Mouse (Mus musculus) activated CD4-positive, CD25-positive, alpha-beta regulatory T cell, adult 9 weeks (primary cell): ENCODE measurements around the gene Gm17482. TPM values are rescaled to one million over a fixed set of nuclear protein-coding genes. Genes with fewer than 3 reads are reported as not detected.

Experiments used
- polyA plus RNA-seq: library from polyadenylated mRNA; unstranded; fragments of 100-300 nt; shearing (Covaris generic); gene quantifications from one replicate; pipeline ENCODE4 v1.2.1, GENCODE M21; 2017

Gene Gm17482
- not detected for polyA plus RNA-seq

GRCm38 (mm10) chr6:115227043-115227442, at the start of gene Gm17482:
Gm17482 (plus strand) TSS chr6:115227343.

GRCm38 (mm10) chr6:115252099-115252873, 25.1 kb downstream of the Gm17482 start, which contains the start of gene Timp4:
Timp4 (minus strand) TSS chr6:115252205.

Other genes with a start within 250 kb of the Gm17482 start
- 31.0 TPM for gene Tamm41, start 189.5 kb upstream of the Gm17482 start, polyA plus RNA-seq
- gene Syn2, start 92.4 kb upstream of the Gm17482 start, polyA plus RNA-seq = not detected
- gene Timp4, start 24.9 kb downstream of the Gm17482 start, polyA plus RNA-seq = not detected
- 0.67 TPM for gene Pparg, start 133.6 kb downstream of the Gm17482 start, polyA plus RNA-seq